Mouse (Mus musculus) cerebellum, adult 2 months (tissue): ENCODE results near the gene Clec4d. TPM values are rescaled to one million over a fixed set of nuclear protein-coding genes. Genes with fewer than 3 reads are reported as not detected.
"Not testable (repeated sequence)": the region's sequence is repeated elsewhere in the genome, so short reads cannot be mapped to it uniquely, and the experiment has no call there.

Experiments
- DNase-seq, 2 experiments: peaks; one replicate each; pipeline ENCODE4 v3.0.0; 2021
- H3K27ac ChIP-seq: fragments of 200-500 bp; 2 replicates; pipeline ENCODE4 v1.5.1; 2012; ENCODE audit warnings: low read length, control low read depth, inconsistent platforms; ENCODE audit not compliant: insufficient read depth
- H3K27me3 ChIP-seq: fragments of 200-500 bp; 2 replicates; pipeline ENCODE4 v1.6.1; 2012; ENCODE audit warnings: inconsistent platforms, mild to moderate bottlenecking, low read length, moderate library complexity; ENCODE audit not compliant: control insufficient read depth, insufficient read depth
- H3K4me1 ChIP-seq: fragments of 200-500 bp; 2 replicates; pipeline ENCODE4 v1.6.1; 2011; ENCODE audit warnings: low read length; ENCODE audit not compliant: control insufficient read depth, insufficient read depth
- H3K4me3 ChIP-seq: fragments of 200-500 bp; replicated peaks from 2 replicates; pipeline ENCODE3; 2011; ENCODE audit warnings: mild to moderate bottlenecking, low read depth, low read length, control low read depth; ENCODE audit not compliant: insufficient read depth
- CTCF ChIP-seq: fragments of 200-500 bp; IDR thresholded peaks from 2 replicates; pipeline ENCODE4 v1.5.1; 2011; ENCODE audit warnings: low read depth, mild to moderate bottlenecking, control low read depth, low read length, moderate library complexity, borderline replicate concordance; ENCODE audit not compliant: insufficient read depth
- POLR2A ChIP-seq: fragments of 200-500 bp; IDR thresholded peaks from 2 replicates; pipeline ENCODE4 v1.6.1; 2011; ENCODE audit warnings: low read length, control low read depth, borderline replicate concordance; ENCODE audit not compliant: insufficient read depth
- whole genome bisulfite sequencing: fragments of 180-500 bp; shearing (Covaris S2); methylation state at CpG from one replicate; pipeline ENCODE4 v1.1.7; 2018; 5-methylcytosine and 5-hydroxymethylcytosine counted together
- polyA plus RNA-seq: library from polyadenylated mRNA; depleted of rRNA; stranded (reverse); fragments of >200 nt; gene quantifications from 2 replicates; pipeline ENCODE4 v1.2.3, GENCODE M21; 2012; rRNA removed

Gene Clec4d
- polyA plus RNA-seq, result 0.08 TPM in 1 of 2 replicates, not detected in the other

DNA sequence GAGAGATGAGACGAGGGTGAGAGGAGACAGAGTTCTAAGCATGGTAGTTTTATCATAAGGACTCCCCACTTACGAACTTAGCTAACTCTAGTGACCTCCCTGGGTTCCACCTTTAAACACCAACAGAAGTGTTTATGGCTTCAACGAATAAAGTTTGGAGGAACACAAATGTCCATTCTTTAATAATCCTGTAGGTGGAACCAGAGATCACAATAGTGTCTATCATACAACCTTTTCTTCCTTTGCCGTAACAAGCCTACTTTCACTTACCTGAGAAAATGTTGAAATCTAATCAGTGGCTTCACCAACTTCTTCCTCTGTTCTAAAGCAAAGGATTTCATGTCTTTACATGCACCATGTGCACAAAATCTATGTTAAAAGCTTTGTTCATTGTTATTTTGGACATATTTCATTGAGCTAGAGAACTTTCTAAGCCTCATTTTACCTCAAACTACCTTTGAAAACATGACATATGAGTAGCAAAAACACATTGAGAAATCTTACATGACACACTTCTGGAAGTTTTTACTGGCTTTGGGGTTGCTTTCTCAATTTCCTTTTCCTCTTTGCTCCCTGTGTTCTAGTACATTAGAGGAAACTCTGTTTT, at the start of gene Clec4d:
Gene Clec4d, plus strand, starts transcription at position 557 of the 607 bp plus-strand sequence.
- no peak for DNase-seq
- TF ChIP-seq CTCF, result no peak
- TF ChIP-seq POLR2A, result no peak
- Histone ChIP-seq H3K27me3 (no peaks in the 10 kb centered on the region), H3K4me3 (no peak within 1 kb of the TSS), H3K4me1 (no peaks in the 10 kb centered on the region), H3K27ac (no peak within 1 kb of the TSS)
- WGBS, result 70% methylated on average over 4 of the region's 4 CpGs

DNA sequence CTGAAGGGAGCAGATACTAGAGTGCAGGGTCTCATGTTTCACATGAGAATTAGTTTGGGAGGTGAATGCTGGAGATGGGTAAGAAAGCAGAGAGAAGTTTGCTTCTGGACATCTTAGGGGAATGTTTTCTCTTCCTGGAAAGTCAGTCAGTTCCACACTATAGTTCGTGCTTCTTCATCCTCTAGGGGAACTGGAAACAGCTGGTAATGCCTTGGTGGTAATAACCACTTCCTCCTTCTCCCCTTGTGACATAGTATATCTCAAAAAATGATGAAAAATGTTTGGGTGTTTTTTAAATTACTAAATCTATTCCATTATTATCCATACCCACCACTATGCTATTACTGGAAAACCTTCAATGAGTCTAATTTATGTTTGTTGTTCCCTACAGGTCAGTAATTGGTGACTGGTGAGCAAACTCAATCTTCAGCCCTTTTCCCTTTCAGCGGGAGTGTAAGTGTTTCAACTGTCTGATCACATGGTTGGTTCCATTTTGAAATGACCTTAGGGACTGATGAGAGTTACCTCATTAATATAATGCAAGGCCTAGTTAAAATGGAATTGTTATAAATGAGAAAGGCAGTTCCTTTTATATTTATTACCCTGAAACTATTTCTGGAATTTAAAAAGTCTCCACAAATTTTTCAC, 34.3 kb upstream of the Clec4d start:
- no peak for TF ChIP-seq POLR2A
- no peak for TF ChIP-seq CTCF
- WGBS, result 53% methylated on average over 2 of the region's 2 CpGs
- no peak overlapping the region for H3K27ac ChIP-seq

DNA sequence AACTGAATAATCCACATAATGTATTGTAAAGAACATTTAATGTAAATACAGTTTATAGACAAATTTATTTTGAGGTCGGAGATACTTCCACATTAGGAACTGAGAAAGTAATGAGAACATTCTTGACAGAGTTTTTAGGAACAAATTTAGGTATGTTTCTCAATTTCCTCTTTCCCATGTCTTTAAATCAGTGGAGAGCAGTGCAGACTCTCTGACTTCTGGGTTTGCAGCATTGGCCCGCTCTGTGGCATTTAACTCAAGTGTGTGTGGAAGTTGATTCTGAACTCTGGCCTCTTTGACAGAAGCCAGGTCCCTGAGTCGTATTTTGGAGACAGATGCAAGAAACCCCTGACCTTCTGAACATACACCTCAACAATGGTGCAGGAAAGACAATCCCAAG, 32.3 kb upstream of the Clec4d start, which contains the start of gene Clec4n:
Gene Clec4n, plus strand, starts transcription at position 200 of the 400 bp plus-strand sequence.
- DNase-seq, result no peak
- H3K27ac ChIP-seq, result no peak within 1 kb of the TSS
- 57% methylated on average over 3 of the region's 3 CpGs for WGBS

More for the DNA sequence above, 34.3 kb upstream of the Clec4d start:
- Histone ChIP-seq H3K27me3 (no peaks in the 10 kb centered on the region), H3K4me1 (no peaks in the 10 kb centered on the region), H3K4me3 (no peak overlapping the region)
- no peak for DNase-seq

DNA sequence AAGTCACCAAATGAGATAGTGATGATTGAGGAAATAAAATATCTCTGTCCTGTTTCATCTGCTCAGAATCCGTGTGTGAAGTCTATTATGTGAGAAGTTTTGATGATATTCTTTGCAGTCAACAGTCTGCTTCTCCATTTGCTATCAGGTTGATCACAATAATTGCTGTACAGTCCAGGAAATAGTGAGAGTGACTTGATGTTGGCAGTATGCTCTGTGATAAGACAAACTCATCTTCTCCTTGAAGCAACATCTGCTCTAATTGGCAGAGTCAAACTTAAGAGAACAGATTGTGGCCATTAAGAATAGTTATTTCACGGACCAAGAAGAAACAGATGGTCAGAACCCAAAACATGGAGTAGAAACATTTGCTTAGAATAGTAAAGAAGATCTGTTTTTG, 30.8 kb upstream of the Clec4d start:
- no peak overlapping the region for H3K4me3 ChIP-seq
- TF ChIP-seq POLR2A (no peak), CTCF (no peak)
- DNase-seq, result no peak
- H3K27me3 ChIP-seq, result no peaks in the 10 kb centered on the region
- no peaks in the 10 kb centered on the region for H3K4me1 ChIP-seq
- H3K27ac ChIP-seq, result no peak overlapping the region
- WGBS, result 34% methylated on average over 2 of the region's 2 CpGs

More for the DNA sequence above, 32.3 kb upstream of the Clec4d start, which contains the start of gene Clec4n:
- TF ChIP-seq CTCF (no peak), POLR2A (no peak)
- Histone ChIP-seq H3K4me3 (no peak within 1 kb of the TSS), H3K27me3 (no peaks in the 10 kb centered on the region), H3K4me1 (no peaks in the 10 kb centered on the region)

DNA sequence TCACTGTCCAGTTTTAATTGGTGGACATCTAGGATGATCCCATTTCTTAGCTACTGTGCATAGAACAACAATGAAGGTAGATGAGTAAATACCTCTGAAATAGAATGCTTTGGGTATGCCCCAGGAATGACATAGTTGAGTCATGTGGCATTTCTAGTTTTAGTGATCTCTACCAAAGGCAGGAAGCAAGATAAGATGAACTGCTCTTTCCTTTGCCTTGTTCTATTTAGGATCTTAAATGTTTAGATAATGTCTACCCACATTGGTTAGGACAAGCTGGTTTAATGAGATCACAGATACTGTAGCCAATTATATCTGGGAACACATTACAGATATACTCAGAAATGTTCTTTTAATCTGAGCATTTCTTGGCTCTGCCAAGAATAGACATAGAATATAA, 24.3 kb upstream of the Clec4d start:
- H3K4me3 ChIP-seq, result no peak overlapping the region
- H3K27ac ChIP-seq, result no peak overlapping the region
- TF ChIP-seq CTCF, result no peak
- TF ChIP-seq POLR2A, result no peak
- no peak for DNase-seq
- no peaks in the 10 kb centered on the region for H3K4me1 ChIP-seq
- H3K27me3 ChIP-seq, result no peaks in the 10 kb centered on the region

DNA sequence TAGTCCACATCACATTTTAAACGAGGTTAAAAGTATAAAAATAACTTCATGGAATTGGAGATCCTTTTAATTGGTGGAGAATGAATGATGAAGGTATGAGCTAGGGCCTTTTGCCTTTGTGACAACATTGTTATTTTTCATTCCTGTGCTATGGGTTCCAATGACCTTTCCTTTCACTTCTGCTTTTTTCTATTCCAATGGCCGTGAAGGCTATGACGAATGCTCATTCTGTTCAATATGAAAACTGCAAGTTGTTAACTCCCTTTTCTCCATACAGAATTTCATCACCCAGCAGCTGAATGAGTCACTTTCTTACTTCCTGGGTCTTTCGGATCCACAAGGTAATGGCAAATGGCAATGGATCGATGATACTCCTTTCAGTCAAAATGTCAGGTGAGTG, 17.7 kb upstream of the Clec4d start:
- Histone ChIP-seq H3K27me3 (no peaks in the 10 kb centered on the region), H3K27ac (no peak overlapping the region), H3K4me3 (no peak overlapping the region), H3K4me1 (no peaks in the 10 kb centered on the region)
- DNase-seq, result no peak
- TF ChIP-seq CTCF (no peak), POLR2A (no peak)
- 80% methylated on average over 5 of the region's 5 CpGs for WGBS

DNA sequence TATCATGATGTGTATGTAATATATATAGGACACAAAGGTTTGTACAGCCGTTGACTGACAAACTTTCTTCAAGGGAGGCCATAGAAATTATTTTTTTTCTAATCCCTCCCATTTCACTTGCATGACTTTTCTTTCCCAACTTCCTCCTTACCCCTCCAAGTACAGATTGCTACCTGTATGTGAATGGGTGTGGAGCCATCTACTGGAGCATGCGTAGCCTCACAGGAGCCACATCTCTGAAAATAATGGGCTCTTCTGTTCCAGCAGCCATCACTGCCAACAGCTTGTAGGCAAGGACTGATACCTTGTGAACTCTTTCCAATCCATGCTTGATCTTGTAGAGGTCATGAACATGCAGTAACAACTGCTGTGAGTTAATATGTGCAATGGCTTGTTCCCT, 13.0 kb upstream of the Clec4d start:
- not testable (repeated sequence) for H3K27me3 ChIP-seq
- WGBS, result 79% methylated on average over 2 of the region's 2 CpGs

DNA sequence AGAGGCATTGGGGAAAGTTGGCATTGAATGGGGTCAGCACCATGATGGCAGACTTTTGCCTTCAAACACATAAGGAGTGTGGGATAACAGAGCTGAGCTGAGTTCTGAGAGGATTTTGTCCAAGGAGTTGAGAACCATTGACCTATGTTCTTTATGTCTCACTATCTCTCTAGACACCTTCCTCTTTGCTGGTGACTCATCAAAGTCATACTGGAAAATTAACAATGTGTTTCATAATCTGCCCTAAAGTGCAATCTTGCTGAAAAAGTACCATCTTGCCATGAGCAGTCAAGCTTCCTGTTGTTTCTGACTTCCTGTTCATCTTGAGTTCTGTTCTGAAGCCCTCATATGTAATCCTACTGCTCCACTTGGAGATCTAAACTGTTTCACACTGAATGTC, 9.2 kb upstream of the Clec4d start:
- Histone ChIP-seq H3K27ac (no peak overlapping the region), H3K4me1 (no peaks in the 10 kb centered on the region), H3K4me3 (no peak overlapping the region), H3K27me3 (no peaks in the 10 kb centered on the region)
- TF ChIP-seq CTCF (no peak), POLR2A (no peak)
- DNase-seq, result no peak

More for the DNA sequence above, 13.0 kb upstream of the Clec4d start:
- not testable (repeated sequence) for DNase-seq, H3K27ac ChIP-seq, H3K4me1 ChIP-seq, H3K4me3 ChIP-seq
